Mouse (Mus musculus) heart, adult 2 months (tissue): ENCODE measurements around the gene Tnfrsf11a.

ENCODE experiments used
- CTCF ChIP-seq: fragments of 200-600 bp; IDR thresholded peaks from 2 replicates; pipeline ENCODE4 v1.8.1; 2022; ENCODE audit warnings: antibody characterized with exemption, mild to moderate bottlenecking, moderate library complexity
- POLR2A ChIP-seq: fragments of 200-500 bp; IDR thresholded peaks from 2 replicates; pipeline ENCODE4 v1.6.1; 2011; ENCODE audit warnings: mild to moderate bottlenecking, low read depth, low read length, control low read depth; ENCODE audit not compliant: insufficient read depth

DNA sequence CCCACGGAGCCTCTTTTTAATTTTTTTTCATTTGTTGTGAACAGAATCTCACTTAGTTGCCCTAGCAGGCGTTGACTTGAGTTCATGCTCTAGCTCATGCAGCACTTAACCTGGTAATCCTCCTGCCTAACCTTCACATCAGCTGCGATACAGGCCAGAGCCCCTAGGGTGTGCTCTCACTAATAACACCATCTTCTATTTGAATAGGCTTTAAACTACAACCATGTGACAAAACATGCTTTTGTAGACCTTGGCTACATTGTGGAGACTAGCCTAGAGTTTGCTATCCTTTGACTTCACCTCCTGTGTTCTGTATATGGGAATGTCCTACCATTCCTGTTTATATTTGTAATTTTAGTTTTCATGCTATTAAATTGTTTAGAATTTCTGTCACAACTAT is 45.2 kb upstream of the Tnfrsf11a start:
- peak; percentile 42 for TF ChIP-seq CTCF
- TF ChIP-seq POLR2A, result no peak
